In the genomic region with DNA sequence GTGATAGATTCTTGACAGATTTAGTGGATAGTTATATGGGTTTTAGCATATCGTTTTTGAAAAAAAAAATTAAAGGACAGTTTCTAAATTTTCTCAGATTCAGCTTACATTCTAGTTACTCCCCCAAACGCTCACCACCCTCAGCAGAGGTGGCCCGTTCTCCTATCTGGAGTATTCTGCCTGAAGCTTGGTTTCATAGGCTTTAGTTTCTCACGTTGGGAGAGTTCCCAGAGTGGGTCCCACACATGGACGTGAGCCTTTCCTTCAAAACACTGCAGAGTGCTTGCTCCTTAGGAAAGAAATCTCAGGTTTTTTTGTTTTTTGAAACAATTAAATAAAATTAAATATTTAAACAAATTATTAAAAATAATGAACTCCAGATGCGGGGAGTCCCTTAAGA, we compare ENCODE assay signal across 44 mouse cellular contexts. TPM values are rescaled to one million over a fixed set of nuclear protein-coding genes. Genes with fewer than 3 reads are reported as not detected.
"Had no signal": no experiment of that assay in that cellular context is flagged by ENCODE, and none has a peak within 500 bp of the region (broad histone marks: within the 10 kb centered on the region; RNA-seq: fewer than 3 reads in every experiment).

No protein-coding gene starts in this region.

- H3K4me3 ChIP-seq: heart, embryonic 10.5 days; heart, embryonic 12.5 days; heart, embryonic 13.5 days; heart, embryonic 15.5 days; hindbrain, embryonic 10.5 days; hindbrain, embryonic 12.5 days; hindbrain, embryonic 13.5 days; hindbrain, embryonic 15.5 days; intestine, embryonic 15.5 days; kidney, embryonic 15.5 days; layer of hippocampus, adult 2 months had no signal

- ATAC-seq: hindbrain, embryonic 16.5 days; hindbrain, postnatal 0 days; inflammation-experienced regulatory T-cells, adult 6 months; intestine, embryonic 15.5 days; intestine, embryonic 16.5 days; intestine, postnatal 0 days had no signal

- H3K4me2 ChIP-seq: heart, embryonic 11.5 days; heart, embryonic 12.5 days; heart, embryonic 13.5 days; heart, embryonic 15.5 days; hindbrain, embryonic 12.5 days; hindbrain, embryonic 13.5 days; hindbrain, embryonic 14.5 days; hindbrain, embryonic 15.5 days; intestine, embryonic 15.5 days; kidney, embryonic 15.5 days had no signal

- H3K9me3 ChIP-seq: heart, embryonic 10.5 days; heart, embryonic 12.5 days; heart, embryonic 13.5 days; heart, embryonic 15.5 days; hindbrain, embryonic 10.5 days; hindbrain, embryonic 12.5 days; hindbrain, embryonic 13.5 days; hindbrain, embryonic 15.5 days; intestine, embryonic 15.5 days; kidney, embryonic 15.5 days had no signal

- H3K36me3 ChIP-seq: heart, embryonic 10.5 days; heart, embryonic 12.5 days; heart, embryonic 13.5 days; heart, embryonic 15.5 days; hindbrain, embryonic 10.5 days; hindbrain, embryonic 12.5 days; hindbrain, embryonic 13.5 days; hindbrain, embryonic 15.5 days; intestine, embryonic 15.5 days; kidney, embryonic 15.5 days had no signal

- H3K4me1 ChIP-seq: heart, embryonic 10.5 days; heart, embryonic 12.5 days; hindbrain, embryonic 10.5 days; hindbrain, embryonic 12.5 days; hindbrain, embryonic 13.5 days; hindbrain, embryonic 15.5 days; intestine, embryonic 15.5 days had no signal

- DNase-seq: heart, postnatal 10 days; heart, postnatal 14 days; heart, postnatal 36 days; heart, postnatal 4 days; kidney, adult 11 months; kidney, adult 18-20 months; kidney, adult 2 months; kidney, adult 8-10 months; kidney, adult 9 months; kidney, postnatal 10 days; kidney, postnatal 14 days; kidney, postnatal 25 days; kidney, postnatal 36 days; kidney, postnatal 4 days; layer of hippocampus, adult 9-11 months; layer of hippocampus, postnatal 36 days had no signal

- H3K9ac ChIP-seq: heart, embryonic 12.5 days; heart, embryonic 13.5 days; heart, embryonic 15.5 days; hindbrain, embryonic 12.5 days; hindbrain, embryonic 13.5 days; hindbrain, embryonic 14.5 days; hindbrain, embryonic 15.5 days; intestine, embryonic 15.5 days; kidney, embryonic 15.5 days had no signal

- H3K27me3 ChIP-seq: heart, embryonic 15.5 days; hindbrain, embryonic 12.5 days; hindbrain, embryonic 13.5 days; hindbrain, embryonic 15.5 days; intestine, embryonic 15.5 days; kidney, embryonic 15.5 days had no signal

- H3K27ac ChIP-seq: heart, embryonic 10.5 days; heart, embryonic 13.5 days; heart, embryonic 15.5 days; hindbrain, embryonic 10.5 days; hindbrain, embryonic 12.5 days; hindbrain, embryonic 13.5 days; hindbrain, embryonic 14.5 days; hindbrain, embryonic 15.5 days; hindbrain, postnatal 0 days; intestine, embryonic 15.5 days; kidney, embryonic 15.5 days; kidney, postnatal 0 days; layer of hippocampus, adult 2 months had no signal

RNA-seq across cellular contexts. Expression of a gene that starts 4.4 kb away (rescaled TPM):
- total RNA-seq: heart, postnatal 10 days; heart, postnatal 14 days; heart, postnatal 25 days; heart, postnatal 36 days; heart, postnatal 4 days; hindbrain, postnatal 0 days; layer of hippocampus, adult 18-20 months; layer of hippocampus, adult 2 months; layer of hippocampus, postnatal 10 days; layer of hippocampus, postnatal 14 days; layer of hippocampus, postnatal 25 days; layer of hippocampus, postnatal 36 days; left cerebral cortex, adult 18-20 months had no signal
- polyA plus RNA-seq: heart, embryonic 10.5 days; heart, embryonic 11.5 days; heart, embryonic 12.5 days; heart, embryonic 13.5 days; heart, postnatal 0 days; hindbrain, embryonic 10.5 days; hindbrain, embryonic 11.5 days; hindbrain, embryonic 12.5 days; hindbrain, embryonic 14.5 days; hindbrain, embryonic 15.5 days; kidney, embryonic 14.5 days; kidney, embryonic 15.5 days; kidney, postnatal 0 days had no signal
